Mouse (Mus musculus) stomach, embryonic 15.5 days (tissue): ENCODE results near the gene Fbxo7. TPM values are rescaled to one million over a fixed set of nuclear protein-coding genes. Genes with fewer than 3 reads are reported as not detected.
A peak's percentile ranks its signal among the peaks of the same experiment; 100 is the strongest.

Experiments
- ATAC-seq: fragments of 200-750 bp; cut with Nextera tagmentation; 2 replicates; pipeline ENCODE4 v1.8.0; 2017; ENCODE audit warnings: low read depth, moderate number of reproducible peaks, moderate TSS enrichment; ENCODE audit not compliant: insufficient read depth, low FRiP score
- H3K27ac ChIP-seq: fragments of 300-500 bp; sonication (generic); 2 replicates; pipeline ENCODE4 v1.5.1; 2015; ENCODE audit warnings: mild to moderate bottlenecking, inconsistent platforms
- H3K27me3 ChIP-seq: fragments of 300-500 bp; sonication (generic); replicated peaks from 2 replicates; pipeline ENCODE4 v1.6.1; 2015; ENCODE audit warnings: inconsistent platforms
- H3K36me3 ChIP-seq: fragments of 300-500 bp; sonication (generic); 2 replicates; pipeline ENCODE4 v1.6.1; 2015; ENCODE audit warnings: inconsistent platforms
- H3K4me1 ChIP-seq: fragments of 300-500 bp; sonication (generic); 2 replicates; pipeline ENCODE4 v1.6.1; 2015; ENCODE audit warnings: inconsistent platforms
- H3K4me2 ChIP-seq: fragments of 300-500 bp; sonication (generic); 2 replicates; pipeline ENCODE4 v1.6.1; 2015; ENCODE audit warnings: mild to moderate bottlenecking, inconsistent platforms
- H3K4me3 ChIP-seq: fragments of 300-500 bp; sonication (generic); replicated peaks from 2 replicates; pipeline ENCODE4 v1.5.1; 2015; ENCODE audit warnings: inconsistent platforms
- H3K9ac ChIP-seq: fragments of 300-500 bp; sonication (generic); 2 replicates; pipeline ENCODE4 v1.6.1; 2015; ENCODE audit warnings: inconsistent platforms
- H3K9me3 ChIP-seq: fragments of 300-500 bp; sonication (generic); 2 replicates; pipeline ENCODE4 v1.6.1; 2016; ENCODE audit warnings: inconsistent platforms
- WGBS: fragments of 180-500 bp; shearing (Covaris S2); methylation state at CpG from one replicate; pipeline ENCODE4 v1.1.7; 2015; 5-methylcytosine and 5-hydroxymethylcytosine counted together
- polyA plus RNA-seq: library from polyadenylated mRNA; unstranded; fragments of >200 nt; fragmentation: Nextera tagmentation; extraction: Ambion mirVana; gene quantifications from 2 replicates; pipeline ENCODE4 v1.2.1, GENCODE M21; 2015

Fbxo7 gene
- polyA plus RNA-seq, 1 experiment from 2014 or later = 31.3 TPM

DNA sequence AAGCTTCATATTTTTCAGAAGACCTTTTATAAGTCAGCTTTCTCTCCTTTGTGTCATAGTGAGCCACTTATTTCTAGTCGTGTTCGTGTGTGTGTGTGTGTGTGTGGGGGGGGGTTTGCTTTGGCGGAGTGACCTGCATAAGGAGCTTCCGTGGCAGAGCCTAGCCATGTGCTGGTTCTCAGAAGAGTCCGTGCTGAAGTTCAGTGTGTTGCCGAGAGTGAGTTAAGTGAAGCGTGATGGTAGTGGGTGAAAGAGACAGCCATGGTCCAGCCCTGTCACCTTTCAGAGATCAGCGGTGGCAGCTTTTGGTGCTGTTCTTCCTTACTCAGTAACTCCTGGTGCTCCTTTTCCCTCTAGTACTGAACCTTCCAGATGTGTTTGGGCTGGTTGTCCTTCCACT lies 22.3 kb downstream of the Fbxo7 start:
- Histone ChIP-seq H3K9me3 (no peaks in the 10 kb centered on the region), H3K36me3 (peaks cover 9% of the 10 kb centered on the region; the same call in 1 of the 2 replicates), H3K27me3 (no peaks in the 10 kb centered on the region), H3K4me3 (no peak overlapping the region), H3K4me1 (no peaks in the 10 kb centered on the region), H3K4me2 (no peak overlapping the region), H3K27ac (no peak overlapping the region), H3K9ac (no peak overlapping the region)
- ATAC-seq = no peak
- 91% methylated on average over 8 of the region's 8 CpGs for WGBS

DNA sequence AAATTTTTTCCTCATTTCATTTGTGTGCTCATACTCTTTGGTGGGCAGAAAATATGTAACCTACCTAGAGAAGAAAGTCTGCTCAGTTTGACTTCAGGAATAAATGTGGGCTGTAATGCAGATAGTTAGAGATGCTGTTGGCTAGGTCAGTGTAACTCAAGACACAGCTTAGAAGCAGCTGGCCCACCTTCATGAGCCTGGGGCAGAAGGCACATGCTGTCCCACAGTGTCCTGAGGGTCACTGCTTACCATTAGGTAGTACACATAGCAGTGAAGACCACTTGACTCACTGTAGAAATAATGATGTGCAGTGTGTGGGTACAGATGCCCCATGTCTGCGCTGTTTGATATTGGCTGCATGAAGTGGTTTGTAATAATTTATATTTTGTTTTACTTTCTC lies 24.6 kb downstream of the Fbxo7 start:
- no peak overlapping the region for H3K27ac ChIP-seq
- no peak overlapping the region for H3K9ac ChIP-seq
- no peak overlapping the region for H3K4me3 ChIP-seq
- no peaks in the 10 kb centered on the region for H3K9me3 ChIP-seq
- H3K27me3 ChIP-seq = no peaks in the 10 kb centered on the region
- peaks cover 9% of the 10 kb centered on the region; the same call in 1 of the 2 replicates for H3K36me3 ChIP-seq
- H3K4me1 ChIP-seq = no peaks in the 10 kb centered on the region
- WGBS = 89% methylated on average over 1 of the region's 1 CpGs
- no peak for ATAC-seq
- H3K4me2 ChIP-seq = no peak overlapping the region

DNA sequence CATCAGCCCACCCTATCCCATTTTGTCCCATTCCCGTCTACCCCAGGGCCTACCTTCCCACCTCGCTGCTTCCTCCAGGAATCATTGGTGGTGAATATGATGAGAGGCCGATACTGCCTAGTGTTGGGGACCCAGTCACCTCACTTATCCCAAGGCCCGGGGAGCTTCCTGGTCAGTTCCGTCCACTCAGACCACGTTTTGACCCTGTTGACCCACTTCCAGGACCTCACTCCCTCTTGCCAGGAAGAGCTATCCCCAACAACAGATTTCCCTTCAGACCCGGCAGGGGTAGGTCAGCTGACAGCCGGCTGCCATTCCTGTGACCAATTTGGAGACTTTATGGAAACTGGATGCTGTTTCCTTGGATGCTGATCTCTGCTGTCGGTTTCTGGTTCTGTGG lies 26.0 kb downstream of the Fbxo7 start:
- Histone ChIP-seq H3K36me3 (peaks cover 9% of the 10 kb centered on the region; the same call in 1 of the 2 replicates), H3K27me3 (no peaks in the 10 kb centered on the region), H3K4me1 (no peaks in the 10 kb centered on the region), H3K9me3 (no peaks in the 10 kb centered on the region), H3K4me3 (no peak overlapping the region), H3K27ac (no peak overlapping the region), H3K4me2 (no peak overlapping the region), H3K9ac (no peak overlapping the region)
- 90% methylated on average over 9 of the region's 9 CpGs for WGBS
- no peak for ATAC-seq

DNA sequence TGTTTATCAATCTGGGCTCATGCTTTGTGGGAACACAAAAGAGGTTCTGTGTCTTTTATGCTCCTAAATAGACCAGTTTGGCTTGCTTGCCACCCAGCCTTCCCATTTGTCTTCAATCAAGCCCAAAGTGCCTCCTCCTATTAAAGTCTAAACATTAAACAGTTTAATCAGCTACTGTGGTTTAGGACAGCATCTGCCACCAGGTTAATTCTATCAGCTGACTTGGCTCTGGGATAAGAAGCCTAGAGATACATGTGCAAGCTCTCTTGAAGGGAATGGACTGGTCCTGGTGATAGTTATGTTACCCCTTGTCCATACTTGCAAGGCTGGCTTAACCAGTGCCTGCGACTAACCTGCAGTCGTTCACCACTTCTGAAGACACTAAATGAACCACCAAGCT lies 28.8 kb downstream of the Fbxo7 start:
- no peak for ATAC-seq
- no peak overlapping the region for H3K4me3 ChIP-seq
- H3K9me3 ChIP-seq = no peaks in the 10 kb centered on the region
- no peak overlapping the region for H3K9ac ChIP-seq
- H3K27ac ChIP-seq = no peak overlapping the region
- H3K36me3 ChIP-seq = peaks cover 9% of the 10 kb centered on the region; the same call in 1 of the 2 replicates
- 78% methylated on average over 2 of the region's 2 CpGs for WGBS
- H3K4me2 ChIP-seq = no peak overlapping the region
- H3K27me3 ChIP-seq = no peaks in the 10 kb centered on the region
- no peaks in the 10 kb centered on the region for H3K4me1 ChIP-seq

DNA sequence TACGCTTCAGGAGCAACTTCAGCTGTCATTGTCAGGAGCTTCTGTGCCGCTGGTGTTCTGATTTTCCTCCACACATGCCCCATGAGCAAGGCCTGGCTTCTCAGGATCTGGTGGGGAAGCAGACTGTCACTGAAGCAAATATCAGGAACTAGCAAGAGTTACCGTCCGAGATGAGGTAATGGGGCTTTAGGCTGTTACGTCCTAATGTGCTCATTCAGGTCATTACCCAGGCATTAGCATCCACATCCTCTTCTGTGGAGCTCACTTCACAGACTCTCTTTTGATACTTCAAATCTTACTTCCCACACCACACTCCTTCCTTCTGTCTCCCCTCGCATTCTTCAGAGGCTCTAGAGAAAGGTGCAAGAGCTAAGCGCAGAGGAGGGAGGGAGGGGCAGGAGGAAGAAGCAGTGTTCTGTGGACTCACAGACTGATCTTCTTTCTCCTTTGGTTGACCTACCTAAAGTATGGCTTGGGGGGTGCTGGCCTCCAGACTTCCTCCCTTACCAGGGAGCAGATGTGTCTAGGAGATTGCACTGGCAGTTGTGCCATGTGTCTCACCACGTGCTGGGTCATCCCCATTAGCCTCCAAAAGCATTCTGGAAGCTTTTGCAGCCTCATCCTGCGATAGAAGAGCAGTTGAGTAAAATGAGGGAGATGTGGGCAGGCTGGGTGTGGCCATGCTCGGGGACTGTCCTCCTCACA lies 31.2 kb downstream of the Fbxo7 start:
- no peak overlapping the region for H3K9ac ChIP-seq
- no peak overlapping the region for H3K4me2 ChIP-seq
- H3K27ac ChIP-seq = no peak overlapping the region
- no peaks in the 10 kb centered on the region for H3K27me3 ChIP-seq
- H3K9me3 ChIP-seq = no peaks in the 10 kb centered on the region
- no peak; the same call in 1 of the 2 replicates for ATAC-seq
- peaks cover 5% of the 10 kb centered on the region; the same call in 1 of the 2 replicates for H3K36me3 ChIP-seq
- H3K4me1 ChIP-seq = no peaks in the 10 kb centered on the region
- H3K4me3 ChIP-seq = no peak overlapping the region
- WGBS = 77% methylated on average over 10 of the region's 10 CpGs

DNA sequence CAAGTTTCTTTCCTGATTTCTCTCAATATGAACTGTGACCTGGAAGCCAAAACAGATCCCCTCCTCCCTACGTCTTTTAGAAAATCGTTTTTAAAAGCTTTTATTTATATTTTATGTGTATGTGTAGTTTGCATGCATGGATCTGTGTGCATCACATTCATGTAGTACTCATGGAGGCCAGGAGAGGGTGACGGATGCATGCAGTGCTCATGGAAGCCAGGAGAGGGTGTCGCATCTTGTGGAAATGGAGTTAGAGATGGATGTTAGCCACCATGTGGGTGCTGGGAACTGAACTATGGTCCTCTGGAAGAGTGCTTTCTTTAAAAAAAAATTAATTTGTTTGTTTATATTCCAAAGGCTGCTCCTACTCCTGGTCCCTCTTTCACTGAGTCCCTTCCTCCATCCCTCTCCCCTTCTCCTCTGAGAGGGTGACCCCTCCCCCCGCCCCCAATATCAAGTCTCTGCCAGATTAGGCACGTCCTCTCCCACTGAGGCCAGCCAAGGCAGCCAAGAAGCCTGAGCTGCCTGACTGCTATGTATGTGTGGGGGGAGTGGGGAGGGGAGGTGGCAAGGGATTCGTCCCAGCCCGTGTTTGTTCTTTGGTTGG lies 34.6 kb downstream of the Fbxo7 start:
- Histone ChIP-seq H3K4me2 (no peak overlapping the region), H3K4me3 (no peak overlapping the region), H3K27ac (no peak overlapping the region), H3K4me1 (no peaks in the 10 kb centered on the region), H3K36me3 (peaks cover 4% of the 10 kb centered on the region; the same call in 1 of the 2 replicates), H3K9ac (no peak overlapping the region), H3K9me3 (no peaks in the 10 kb centered on the region), H3K27me3 (no peaks in the 10 kb centered on the region)
- WGBS = 79% methylated on average over 8 of the region's 8 CpGs
- ATAC-seq = no peak

DNA sequence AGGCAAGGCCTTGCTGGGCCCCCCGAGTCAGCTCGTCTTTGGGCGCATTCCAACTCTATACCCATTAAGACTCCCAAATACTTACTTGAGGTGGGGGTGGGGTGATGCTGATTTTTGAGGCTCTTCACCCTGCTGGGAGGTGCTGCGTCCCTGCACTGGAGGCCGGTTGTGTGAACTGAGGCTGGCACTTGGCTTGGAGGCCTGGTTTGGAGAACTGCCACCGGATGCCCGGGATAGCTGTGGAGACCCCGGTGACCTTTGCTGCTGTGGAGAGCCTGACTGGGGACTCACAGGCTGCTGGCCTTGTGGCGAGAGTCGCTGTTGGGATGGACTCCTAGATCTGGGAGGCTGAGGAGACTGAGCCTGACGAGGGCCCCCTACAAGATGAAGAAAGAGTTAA lies 35.5 kb downstream of the Fbxo7 start:
- Histone ChIP-seq H3K9ac (no peak overlapping the region), H3K4me2 (no peak overlapping the region), H3K27ac (no peak overlapping the region), H3K4me3 (no peak overlapping the region), H3K27me3 (no peaks in the 10 kb centered on the region), H3K9me3 (0 out of 2 replicates have a peak, but pooled peaks cover 4% of the 10 kb centered on the region), H3K4me1 (no peaks in the 10 kb centered on the region), H3K36me3 (peaks cover 4% of the 10 kb centered on the region; the same call in 1 of the 2 replicates)
- WGBS = 86% methylated on average over 11 of the region's 11 CpGs
- ATAC-seq = no peak

DNA sequence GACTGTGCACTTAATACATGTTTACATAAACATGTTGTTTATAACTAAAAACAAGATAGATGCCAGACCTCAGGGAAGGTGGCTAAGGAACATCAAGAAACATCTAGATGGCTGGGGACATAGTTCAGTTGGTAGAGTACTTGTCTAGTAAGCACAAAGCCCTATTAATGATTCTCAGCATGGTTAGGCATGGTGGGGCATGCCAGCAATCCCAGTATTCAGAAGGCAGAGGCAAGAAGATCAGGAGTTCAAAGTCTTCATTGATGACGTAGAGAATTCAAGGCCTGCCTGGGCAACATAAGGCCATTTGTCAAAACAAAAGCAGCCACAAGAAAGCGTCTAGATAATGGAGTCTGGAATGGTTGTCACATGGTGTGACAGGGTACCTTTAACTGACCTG lies 35.9 kb downstream of the Fbxo7 start:
- no peak for ATAC-seq
- WGBS = 47% methylated on average over 2 of the region's 2 CpGs

DNA sequence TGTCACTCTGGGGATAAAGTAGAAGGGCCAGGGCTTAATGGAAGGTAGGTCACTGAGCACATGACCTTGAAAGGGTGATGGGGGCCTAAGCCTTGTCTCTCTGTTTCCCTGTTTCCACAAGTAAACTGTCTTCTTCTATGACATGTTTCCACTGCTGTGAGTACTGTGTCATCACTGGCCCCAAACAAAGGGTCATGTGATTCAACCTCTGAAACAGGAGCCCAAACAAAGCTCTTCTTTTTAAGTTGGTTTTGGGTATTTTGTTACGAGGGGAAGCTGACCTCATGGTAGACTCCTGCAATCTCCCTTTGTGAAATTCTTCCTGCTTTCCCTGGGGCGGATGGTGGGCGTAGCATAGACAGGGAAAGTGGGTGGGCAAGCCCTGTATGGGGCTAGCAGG lies 38.5 kb downstream of the Fbxo7 start:
- H3K9ac ChIP-seq = no peak overlapping the region
- H3K4me3 ChIP-seq = no peak overlapping the region
- H3K27me3 ChIP-seq = no peaks in the 10 kb centered on the region
- H3K9me3 ChIP-seq = 0 out of 2 replicates have a peak, but pooled peaks cover 4% of the 10 kb centered on the region
- H3K4me1 ChIP-seq = peaks cover 4% of the 10 kb centered on the region; the same call in 1 of the 2 replicates
- peaks cover 1% of the 10 kb centered on the region; the same call in 1 of the 2 replicates for H3K36me3 ChIP-seq
- WGBS = 67% methylated on average over 3 of the region's 3 CpGs
- ATAC-seq = no peak
- H3K27ac ChIP-seq = no peak overlapping the region
- no peak overlapping the region for H3K4me2 ChIP-seq

More for the DNA sequence above, 35.9 kb downstream of the Fbxo7 start:
- no peak overlapping the region for H3K4me2 ChIP-seq
- H3K27me3 ChIP-seq = no peaks in the 10 kb centered on the region
- H3K4me1 ChIP-seq = no peaks in the 10 kb centered on the region
- H3K4me3 ChIP-seq = no peak overlapping the region
- no peak overlapping the region for H3K27ac ChIP-seq
- no peak overlapping the region for H3K9ac ChIP-seq
- 0 out of 2 replicates have a peak, but pooled peaks cover 4% of the 10 kb centered on the region for H3K9me3 ChIP-seq
- H3K36me3 ChIP-seq = peaks cover 4% of the 10 kb centered on the region; the same call in 1 of the 2 replicates

DNA sequence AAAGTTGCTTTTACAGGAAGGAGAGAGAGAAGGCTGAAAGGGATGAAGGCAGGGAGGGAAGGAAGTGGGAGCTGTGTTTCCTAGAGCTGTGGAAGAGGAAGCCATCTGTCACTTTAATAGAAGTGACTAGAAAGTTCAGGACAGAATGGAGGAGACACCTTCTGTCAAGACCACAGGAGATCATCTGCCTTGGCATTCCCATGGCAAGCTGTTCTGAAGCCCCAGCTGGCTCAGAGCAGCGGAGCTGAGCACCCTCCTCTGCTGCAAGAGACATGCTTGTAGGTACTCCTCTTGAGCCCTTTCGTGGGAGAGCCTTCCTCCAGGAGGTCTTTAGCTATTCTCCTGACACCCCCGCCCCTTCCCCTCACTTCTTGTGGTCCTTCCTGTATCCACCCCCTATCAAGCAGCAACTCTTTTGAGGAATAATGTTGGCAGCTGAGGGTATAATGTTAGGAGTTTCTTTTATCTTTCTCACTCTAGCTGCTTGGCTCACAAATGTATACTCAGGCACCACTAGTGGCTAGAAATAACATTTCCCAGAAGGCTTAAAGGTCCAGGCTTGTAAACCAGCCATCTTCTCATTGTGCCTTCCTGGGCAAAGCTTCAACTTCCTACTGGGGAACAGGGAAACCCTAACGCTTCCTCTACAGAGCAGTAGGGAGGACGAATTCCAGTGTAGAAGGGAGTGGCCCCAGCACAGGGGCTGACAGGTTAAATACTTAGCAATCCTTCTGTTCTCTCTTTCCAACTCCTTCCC lies 40.7 kb downstream of the Fbxo7 start:
- WGBS = 53% methylated on average over 5 of the region's 5 CpGs
- H3K9me3 ChIP-seq = 0 out of 2 replicates have a peak, but pooled peaks cover 4% of the 10 kb centered on the region
- H3K27me3 ChIP-seq = no peaks in the 10 kb centered on the region
- no peaks in the 10 kb centered on the region for H3K36me3 ChIP-seq
- no peak overlapping the region for H3K27ac ChIP-seq
- H3K4me1 ChIP-seq = peaks cover 5% of the 10 kb centered on the region; the same call in 1 of the 2 replicates
- H3K4me2 ChIP-seq = no peak overlapping the region
- ATAC-seq = no peak
- H3K4me3 ChIP-seq = no peak overlapping the region
- no peak overlapping the region for H3K9ac ChIP-seq

DNA sequence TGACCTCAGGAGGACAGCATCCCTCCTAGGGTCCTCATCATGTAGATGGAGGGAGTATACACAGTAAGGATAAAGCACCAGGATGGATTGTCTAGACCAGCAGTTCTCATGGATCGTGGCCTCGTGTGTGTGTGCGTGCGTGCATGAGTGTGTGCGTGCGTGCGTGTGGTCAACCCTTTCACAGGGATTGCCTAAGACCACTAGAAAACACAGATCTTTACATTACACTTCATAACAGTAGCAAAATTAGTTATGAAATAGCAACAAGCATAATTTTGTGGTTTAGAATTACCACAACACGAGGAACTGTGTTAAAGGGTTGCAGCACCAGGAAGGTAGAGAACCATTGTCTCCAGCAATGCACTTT lies 41.2 kb downstream of the Fbxo7 start:
- no peak overlapping the region for H3K27ac ChIP-seq
- no peak for ATAC-seq
- H3K9ac ChIP-seq = no peak overlapping the region
- H3K36me3 ChIP-seq = no peaks in the 10 kb centered on the region
- 90% methylated on average over 8 of the region's 8 CpGs for WGBS
- peaks cover 5% of the 10 kb centered on the region; the same call in 1 of the 2 replicates for H3K4me1 ChIP-seq
- H3K4me2 ChIP-seq = no peak overlapping the region
- H3K4me3 ChIP-seq = no peak overlapping the region
- 0 out of 2 replicates have a peak, but pooled peaks cover 4% of the 10 kb centered on the region for H3K9me3 ChIP-seq
- no peaks in the 10 kb centered on the region for H3K27me3 ChIP-seq

DNA sequence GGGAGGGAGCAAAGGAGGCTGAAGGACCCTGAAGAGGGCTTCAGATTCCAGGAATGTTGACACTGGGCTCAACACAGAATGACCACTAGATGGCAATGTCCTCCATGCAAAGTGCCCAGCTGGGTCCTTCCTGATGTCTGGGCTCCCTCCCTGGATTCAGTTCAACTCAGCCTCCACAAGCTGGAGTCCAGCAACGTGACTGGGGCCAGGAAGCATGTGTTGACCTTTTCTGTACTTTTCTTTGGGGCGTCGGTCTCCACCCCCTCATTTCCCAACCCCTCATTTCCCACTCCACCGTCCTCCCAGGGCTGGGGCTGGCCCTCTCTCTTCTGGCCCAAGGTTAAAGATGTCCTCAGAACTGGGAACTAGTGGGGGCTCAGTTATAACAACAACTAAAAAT lies 43.2 kb downstream of the Fbxo7 start:
- Histone ChIP-seq H3K9ac (no peak overlapping the region), H3K4me2 (no peak overlapping the region), H3K4me3 (no peak overlapping the region), H3K4me1 (peaks cover 5% of the 10 kb centered on the region; the same call in 1 of the 2 replicates), H3K27me3 (no peaks in the 10 kb centered on the region), H3K27ac (no peak overlapping the region), H3K9me3 (0 out of 2 replicates have a peak, but pooled peaks cover 4% of the 10 kb centered on the region), H3K36me3 (no peaks in the 10 kb centered on the region)
- 3% methylated on average over 4 of the region's 4 CpGs for WGBS
- peak; percentile 59; the same call in 1 of the 2 replicates for ATAC-seq
